Mouse (Mus musculus) megakaryocyte, embryonic 14.5 days (primary cell): ENCODE results near the gene Ranbp17. TPM values are rescaled to one million over a fixed set of nuclear protein-coding genes. Genes with fewer than 3 reads are reported as not detected.

Experiments
- H3K27me3 ChIP-seq: replicated peaks from 2 replicates; pipeline ENCODE3; 2012; ENCODE audit warnings: inconsistent platforms
- H3K36me3 ChIP-seq: replicated peaks from 2 replicates; pipeline ENCODE3; 2012; ENCODE audit warnings: low read length, inconsistent platforms, mixed read lengths
- H3K4me1 ChIP-seq: 2 replicates; pipeline ENCODE4 v1.6.1; 2012; ENCODE audit warnings: inconsistent platforms
- H3K4me3 ChIP-seq: replicated peaks from 2 replicates; pipeline ENCODE3; 2012; ENCODE audit warnings: moderate library complexity, mild to moderate bottlenecking, inconsistent platforms
- H3K9me3 ChIP-seq: 2 replicates; pipeline ENCODE4 v1.6.1; 2012; ENCODE audit warnings: inconsistent platforms
- FLI1 ChIP-seq: IDR thresholded peaks from 2 replicates; pipeline ENCODE4 v1.6.1; 2012; ENCODE audit warnings: low read length, inconsistent platforms, mixed read lengths
- GATA1 ChIP-seq: IDR thresholded peaks from 3 replicates; pipeline ENCODE4 v1.6.1; 2012; ENCODE audit warnings: mixed read lengths, low read length, inconsistent platforms, borderline replicate concordance
- polyA plus RNA-seq: library from polyadenylated mRNA; stranded (reverse); fragments of >175 nt; gene quantifications from 2 replicates; pipeline ENCODE4 v1.2.3, GENCODE M21; 2012; ENCODE audit warnings: low replicate concordance; ENCODE audit not compliant: insufficient read depth

Ranbp17 gene
- polyA plus RNA-seq, 1 experiment = 0.16 TPM

GRCm38 (mm10) chr11:33199117-33199514, 314.4 kb downstream of the Ranbp17 start:
- Histone ChIP-seq H3K36me3 (no peaks in the 10 kb centered on the region), H3K9me3 (peaks cover 43% of the 10 kb centered on the region), H3K4me3 (no peak overlapping the region), H3K4me1 (peaks cover 50% of the 10 kb centered on the region), H3K27me3 (peaks cover 96% of the 10 kb centered on the region)
- TF ChIP-seq GATA1 = no peak
- TF ChIP-seq FLI1 = no peak

- H3K27me3 ChIP-seq = peaks cover 96% of the 10 kb centered on the region
- TF ChIP-seq GATA1 = no peak
- no peak for TF ChIP-seq FLI1
- peaks cover 41% of the 10 kb centered on the region for H3K9me3 ChIP-seq
- H3K4me1 ChIP-seq = peaks cover 46% of the 10 kb centered on the region
- H3K4me3 ChIP-seq = no peak overlapping the region
- H3K36me3 ChIP-seq = no peaks in the 10 kb centered on the region
These were observed 315.0 kb downstream of the Ranbp17 start for GRCm38 (mm10) chr11:33198351-33199116.

DNA sequence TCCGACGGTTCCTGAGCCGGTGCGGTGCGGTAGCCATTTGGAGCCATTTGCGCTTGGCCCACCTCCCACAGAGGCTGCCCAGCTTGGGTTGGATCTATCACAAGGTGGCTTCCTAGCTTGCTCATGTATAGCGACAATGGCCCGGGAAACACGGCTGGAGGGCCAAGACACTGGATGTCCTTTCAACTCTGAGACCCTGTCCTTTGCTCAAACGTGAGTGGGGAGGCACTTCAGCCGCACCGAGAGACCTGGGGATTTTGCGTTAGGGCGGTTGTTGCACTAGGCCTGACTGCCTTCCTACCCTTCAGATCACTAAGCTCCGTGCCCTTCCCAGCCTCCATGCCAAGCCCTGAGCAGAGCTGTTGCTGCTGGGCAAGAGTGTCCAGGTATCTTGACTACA, 315.9 kb downstream of the Ranbp17 start:
- Histone ChIP-seq H3K27me3 (peaks cover 96% of the 10 kb centered on the region), H3K36me3 (no peaks in the 10 kb centered on the region)

GRCm38 (mm10) chr11:33197133-33197514, 316.4 kb downstream of the Ranbp17 start:
- Histone ChIP-seq H3K36me3 (no peaks in the 10 kb centered on the region), H3K4me1 (peaks cover 32% of the 10 kb centered on the region), H3K27me3 (peaks cover 95% of the 10 kb centered on the region), H3K9me3 (peaks cover 38% of the 10 kb centered on the region), H3K4me3 (no peak overlapping the region)
- TF ChIP-seq FLI1 (no peak), GATA1 (no peak)

More for the DNA sequence above, 315.9 kb downstream of the Ranbp17 start:
- TF ChIP-seq GATA1 (no peak), FLI1 (no peak)
- peaks cover 41% of the 10 kb centered on the region for H3K9me3 ChIP-seq
- H3K4me3 ChIP-seq = no peak overlapping the region
- peaks cover 37% of the 10 kb centered on the region for H3K4me1 ChIP-seq

- no peaks in the 10 kb centered on the region for H3K36me3 ChIP-seq
- TF ChIP-seq GATA1 (no peak), FLI1 (no peak)
- H3K4me1 ChIP-seq = peaks cover 28% of the 10 kb centered on the region
- H3K9me3 ChIP-seq = peaks cover 36% of the 10 kb centered on the region
- no peak overlapping the region for H3K4me3 ChIP-seq
- H3K27me3 ChIP-seq = peaks cover 94% of the 10 kb centered on the region
These were observed 317.0 kb downstream of the Ranbp17 start for GRCm38 (mm10) chr11:33196447-33197132.

DNA sequence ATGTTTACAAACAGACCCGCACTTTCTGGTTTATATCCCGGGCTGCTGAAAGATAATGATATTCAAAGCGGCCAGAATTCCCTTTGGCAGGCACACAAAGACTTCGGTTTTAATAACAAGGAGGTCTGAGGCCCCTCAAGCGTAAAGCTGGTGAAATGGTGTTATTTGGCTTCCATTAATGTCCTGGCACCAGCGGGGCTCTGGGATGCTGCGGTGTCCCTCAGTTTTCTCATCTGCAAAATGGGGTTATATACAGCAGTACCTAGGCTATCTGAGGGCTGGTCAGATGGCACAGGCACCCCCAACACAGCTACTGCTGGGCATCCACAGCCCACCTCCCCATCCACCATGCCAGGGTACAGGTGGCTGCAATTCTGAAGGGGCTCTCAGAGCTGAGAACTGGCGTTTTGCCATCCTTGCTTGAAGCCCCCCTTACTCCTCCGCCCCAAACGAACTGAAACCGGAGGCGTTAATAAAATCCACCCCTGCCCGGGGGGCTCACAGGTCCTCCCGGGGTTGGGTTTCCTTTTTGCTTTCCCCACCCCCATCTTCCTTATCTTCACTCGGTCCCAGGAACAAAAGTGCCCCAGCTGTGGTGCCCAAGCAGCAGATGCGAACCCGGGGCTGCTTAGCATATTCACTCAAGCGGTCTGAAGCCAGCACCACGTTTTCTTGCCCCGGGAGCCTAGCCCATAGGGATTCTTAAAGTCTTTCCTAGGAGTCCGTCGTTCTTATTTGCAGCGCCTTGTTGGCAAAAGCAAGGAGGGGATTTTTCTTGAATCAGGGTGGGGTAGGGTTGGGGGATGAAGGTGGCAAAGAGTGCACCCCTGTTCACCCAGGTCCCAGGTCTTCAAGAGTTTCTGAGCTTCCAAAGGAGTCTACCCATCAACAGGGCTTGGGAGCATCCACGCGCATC, 317.8 kb downstream of the Ranbp17 start:
- H3K9me3 ChIP-seq = peaks cover 36% of the 10 kb centered on the region
- no peak overlapping the region for H3K4me3 ChIP-seq
- peaks cover 20% of the 10 kb centered on the region for H3K4me1 ChIP-seq
- no peaks in the 10 kb centered on the region for H3K36me3 ChIP-seq
- TF ChIP-seq FLI1 (no peak), GATA1 (no peak)
- peaks cover 94% of the 10 kb centered on the region for H3K27me3 ChIP-seq

GRCm38 (mm10) chr11:33195061-33195460, 318.5 kb downstream of the Ranbp17 start:
- Histone ChIP-seq H3K9me3 (peaks cover 36% of the 10 kb centered on the region), H3K27me3 (peaks cover 93% of the 10 kb centered on the region), H3K36me3 (no peaks in the 10 kb centered on the region), H3K4me1 (peaks cover 15% of the 10 kb centered on the region), H3K4me3 (no peak overlapping the region)
- TF ChIP-seq GATA1 (no peak), FLI1 (no peak)

DNA sequence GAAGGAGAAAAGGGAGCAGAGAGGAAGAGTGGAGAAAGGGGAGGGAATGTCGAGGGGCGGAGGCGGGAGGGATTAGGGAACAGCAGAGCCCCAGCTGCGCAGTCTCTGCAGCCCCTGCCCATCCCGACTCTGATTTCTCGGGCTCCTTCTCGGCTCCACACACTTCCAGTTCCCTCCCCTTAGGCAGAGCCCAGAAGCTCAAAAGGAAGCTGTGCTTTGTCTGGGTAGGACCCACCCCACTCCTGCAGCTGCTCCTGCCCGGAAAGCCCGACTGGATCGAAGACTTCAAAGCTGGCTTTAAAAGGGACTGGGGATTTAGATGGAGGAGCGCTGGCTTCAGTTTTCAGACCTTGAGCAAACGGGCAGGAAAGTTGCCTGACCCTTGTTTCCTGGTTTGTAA, 319.9 kb downstream of the Ranbp17 start:
- Histone ChIP-seq H3K4me1 (peaks cover 6% of the 10 kb centered on the region; the same call in 1 of the 2 replicates), H3K27me3 (peaks cover 83% of the 10 kb centered on the region), H3K9me3 (peaks cover 29% of the 10 kb centered on the region), H3K4me3 (no peak overlapping the region), H3K36me3 (no peaks in the 10 kb centered on the region)
- TF ChIP-seq GATA1 (no peak), FLI1 (no peak)

DNA sequence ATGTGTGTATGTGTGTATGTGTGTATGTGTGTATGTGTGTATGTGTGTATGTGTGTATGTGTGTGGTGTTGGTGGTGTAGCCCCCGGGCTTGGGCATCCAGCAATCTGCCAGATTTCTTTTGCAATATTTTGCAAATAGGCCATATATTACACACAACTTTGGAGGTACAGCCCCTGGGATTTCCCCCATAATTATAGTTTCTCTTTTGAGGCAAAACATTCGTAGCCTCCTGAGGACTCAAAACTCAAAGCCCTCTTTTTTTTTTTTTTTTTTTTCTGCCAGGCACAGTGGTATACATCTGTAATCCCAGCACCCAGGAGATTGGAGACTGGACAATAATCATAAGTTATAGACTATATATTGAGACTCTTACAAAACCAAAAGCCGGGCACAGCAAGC, 331.7 kb downstream of the Ranbp17 start:
- H3K4me1 ChIP-seq = no peaks in the 10 kb centered on the region; the same call in 1 of the 2 replicates
- H3K27me3 ChIP-seq = peaks cover 66% of the 10 kb centered on the region
- H3K4me3 ChIP-seq = no peak overlapping the region
- TF ChIP-seq GATA1 = no peak
- TF ChIP-seq FLI1 = no peak
- H3K36me3 ChIP-seq = no peaks in the 10 kb centered on the region
- H3K9me3 ChIP-seq = no peaks in the 10 kb centered on the region
